Mouse (Mus musculus) fat pad, adult 2 months (tissue): ENCODE measurements around the gene Lyst.

Experiments used
- DNase-seq: peaks from one replicate; pipeline ENCODE4 v3.0.0-alpha.2; 2011; ENCODE audit warnings: low read depth, low spot score; ENCODE audit errors: extremely low read depth

Lyst gene

DNA sequence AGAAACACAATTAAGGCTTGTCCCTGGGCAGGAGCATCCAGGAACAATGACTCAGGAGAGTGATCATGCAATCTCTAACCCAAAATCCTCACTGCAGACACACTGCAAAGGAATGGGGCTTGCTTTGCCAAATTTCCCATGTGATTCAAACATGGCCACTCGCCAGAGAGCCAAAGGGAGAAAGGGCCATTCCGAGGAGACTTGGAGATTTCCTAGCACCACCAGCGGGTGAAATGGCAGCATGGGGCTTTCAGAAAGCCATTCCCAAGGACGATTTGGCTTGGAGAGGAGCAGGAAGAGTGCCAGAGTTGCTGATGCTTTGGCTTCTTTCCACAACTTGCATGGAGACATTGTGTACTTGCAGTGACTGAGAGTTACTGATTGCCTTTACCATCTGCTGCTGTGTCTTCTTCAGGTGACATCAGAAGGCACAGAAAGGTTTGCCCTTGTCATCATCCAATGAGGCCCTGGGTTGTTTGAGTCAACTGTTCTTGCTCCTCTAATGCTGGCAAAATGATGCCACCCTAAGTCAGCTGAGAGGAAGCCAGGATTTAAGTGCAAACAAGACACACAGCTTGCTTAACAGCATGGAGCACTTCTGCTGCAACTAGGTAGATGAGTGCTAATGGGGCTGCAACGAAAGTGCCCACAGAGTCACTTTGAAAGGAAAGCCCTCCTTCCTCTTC lies 16.5 kb upstream of the Lyst start:
- peak; percentile 64 for DNase-seq

DNA sequence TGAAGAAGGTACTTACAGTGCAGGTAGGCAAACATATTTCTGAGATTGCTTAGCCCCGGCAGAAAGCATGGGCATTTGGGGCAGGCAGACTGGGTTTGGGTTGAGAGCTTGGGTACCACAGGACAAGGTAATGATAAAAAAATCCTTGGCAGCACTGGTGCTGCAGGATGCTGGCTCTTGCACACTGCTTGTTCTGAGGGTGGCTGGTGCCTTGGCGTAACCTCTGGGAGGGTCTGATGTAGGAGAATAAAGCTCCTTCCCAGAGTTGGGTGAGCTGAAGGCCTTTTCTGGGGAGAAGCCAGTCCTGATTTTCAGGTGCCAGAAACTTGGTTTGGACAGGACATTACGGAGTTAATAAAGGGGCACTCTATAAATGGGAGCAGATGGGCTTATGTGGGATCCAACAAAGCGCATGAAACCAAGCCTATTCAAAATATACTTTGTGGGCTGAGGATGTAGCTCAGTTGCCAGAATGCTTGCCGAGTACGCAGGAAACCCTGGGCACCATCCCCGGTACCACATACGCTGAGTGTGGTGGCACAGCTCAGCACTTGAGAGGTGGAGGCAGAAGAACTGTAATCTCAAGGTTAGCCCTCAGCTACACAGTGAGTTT lies 15.8 kb upstream of the Lyst start:
- no peak for DNase-seq

- DNase-seq = no peak
These were observed 15.1 kb upstream of the Lyst start for GRCm38 (mm10) chr13:13575106-13575505.

- DNase-seq = no peak
These were observed 13.6 kb upstream of the Lyst start for GRCm38 (mm10) chr13:13576469-13577205.

GRCm38 (mm10) chr13:13581988-13582387 lies 8.2 kb upstream of the Lyst start:
- DNase-seq = no peak

- no peak for DNase-seq
These were observed 6.7 kb upstream of the Lyst start for GRCm38 (mm10) chr13:13583473-13583872.

DNA sequence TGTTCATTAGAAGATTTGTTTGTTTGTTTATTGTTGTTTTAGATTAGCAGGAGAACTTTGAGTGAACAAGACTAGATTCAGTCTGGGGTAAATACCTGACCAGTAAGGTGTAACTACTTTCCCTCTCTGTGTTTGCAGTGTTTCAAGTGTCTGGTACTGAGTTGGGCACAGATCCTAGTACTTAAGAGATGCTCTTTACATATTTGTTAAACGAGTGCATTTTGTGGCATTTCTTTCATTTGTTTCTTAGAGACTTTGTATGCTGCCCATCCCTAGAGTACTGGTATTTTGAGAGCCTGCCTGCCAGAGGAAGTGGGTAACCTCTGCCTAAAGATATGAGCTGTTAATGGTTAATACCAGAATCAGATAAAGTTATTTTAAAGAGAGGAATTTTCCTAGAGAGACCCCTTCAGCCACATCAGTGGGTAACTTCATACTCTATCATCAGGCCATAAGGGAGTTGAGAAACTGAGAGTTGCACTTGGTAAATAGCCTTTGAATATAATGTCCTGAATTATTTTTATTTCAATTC lies 2.5 kb upstream of the Lyst start:
- DNase-seq = no peak

DNA sequence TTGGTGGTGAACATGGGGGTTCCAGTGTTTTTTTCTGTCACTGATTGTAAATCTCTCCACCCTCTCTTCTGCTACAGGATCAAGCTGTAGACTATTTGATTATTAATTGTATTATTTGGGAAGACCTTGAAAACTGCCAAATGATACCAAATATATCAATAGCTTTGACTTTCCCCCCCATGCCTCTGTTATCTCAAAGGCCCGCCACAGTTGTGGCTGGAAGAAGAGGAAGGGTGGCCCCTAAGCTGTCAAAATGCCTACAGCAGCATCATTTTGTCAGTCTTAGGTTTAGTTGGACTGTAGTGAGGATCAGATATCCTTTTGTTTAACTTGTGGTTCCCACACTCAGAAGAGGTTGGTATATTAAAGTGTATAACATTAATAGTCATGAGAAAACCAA lies 1.7 kb upstream of the Lyst start:
- no peak for DNase-seq

GRCm38 (mm10) chr13:13589032-13589431 lies 1.2 kb upstream of the Lyst start:
- DNase-seq = no peak

DNA sequence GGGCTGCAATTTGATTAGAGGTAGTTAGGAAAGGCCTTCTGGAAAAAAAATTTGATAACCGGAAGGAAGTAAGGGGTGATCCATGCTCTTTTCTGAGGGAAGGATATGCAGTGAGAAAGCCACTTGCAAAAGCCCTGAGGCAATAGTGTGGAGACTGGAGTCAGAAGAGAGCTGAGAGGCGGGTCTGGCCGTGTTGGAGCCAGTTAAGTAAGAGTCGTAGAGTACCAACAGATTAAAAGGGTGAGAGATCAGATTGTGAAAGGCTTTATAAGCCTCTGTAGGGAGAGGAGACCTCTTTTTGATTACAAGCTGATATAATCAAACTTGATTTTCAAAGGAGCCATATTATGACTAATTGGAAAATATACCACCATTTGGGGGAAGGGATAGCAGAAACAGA lies 1.7 kb downstream of the Lyst start:
- DNase-seq = no peak

- DNase-seq = no peak
These were observed 6.3 kb downstream of the Lyst start for GRCm38 (mm10) chr13:13596424-13597044.

DNA sequence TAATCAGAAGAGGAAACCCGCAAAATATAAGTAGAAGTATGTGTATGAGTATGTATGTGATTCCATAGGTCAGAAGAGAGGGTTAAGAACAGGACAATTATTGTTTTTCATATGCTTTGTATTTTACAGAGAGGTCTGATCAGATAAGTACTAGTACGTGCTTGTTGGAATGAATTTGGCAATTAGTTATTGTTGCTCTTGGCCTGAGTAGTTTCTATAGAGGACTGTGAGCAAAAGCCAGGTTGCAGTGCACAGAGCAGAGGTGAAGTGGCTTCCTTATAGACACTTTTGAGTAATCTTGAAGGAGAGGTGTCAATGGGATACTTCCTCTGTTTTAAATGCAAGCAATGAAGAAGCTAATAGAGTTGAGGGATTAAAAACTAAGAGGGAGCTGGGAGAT lies 7.7 kb downstream of the Lyst start:
- peak; percentile 82 for DNase-seq

DNA sequence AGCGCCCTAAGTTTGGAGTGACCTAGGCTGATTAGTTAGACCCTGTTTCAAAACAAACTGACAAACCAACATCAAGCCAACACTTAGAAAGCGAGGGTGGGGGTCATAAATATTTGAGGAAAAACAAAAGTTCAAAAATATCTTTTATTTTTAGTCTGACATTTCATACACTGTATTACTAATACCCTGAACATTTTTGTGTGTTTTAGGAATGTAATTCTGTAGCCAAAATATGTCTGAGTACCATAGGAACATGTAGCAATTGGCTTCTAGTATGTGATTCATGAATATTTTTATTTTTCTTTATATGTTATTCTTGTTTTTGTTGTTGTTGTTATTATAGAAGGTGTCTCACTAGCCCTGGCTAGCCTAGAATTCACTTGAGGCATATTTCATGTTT lies 11.2 kb downstream of the Lyst start:
- no peak for DNase-seq

DNA sequence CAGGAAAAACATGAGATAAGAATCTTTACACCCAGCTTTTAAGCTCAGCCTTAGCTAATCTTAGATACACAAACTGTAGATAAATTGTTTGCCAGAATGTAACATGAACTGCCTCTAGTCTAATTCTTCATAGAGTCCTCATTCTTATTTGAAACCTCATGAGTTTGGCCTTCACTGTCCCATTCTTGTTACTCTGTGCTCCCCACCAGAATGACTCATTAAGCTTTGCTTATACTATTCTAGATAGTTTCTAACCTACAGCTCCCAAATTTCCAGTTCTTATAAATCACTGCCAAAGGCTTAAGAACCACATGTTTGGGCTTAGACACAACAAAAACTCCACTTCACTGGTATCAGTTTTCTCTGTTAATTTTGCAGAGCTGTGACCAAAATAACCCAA lies 16.0 kb downstream of the Lyst start:
- no peak for DNase-seq

DNA sequence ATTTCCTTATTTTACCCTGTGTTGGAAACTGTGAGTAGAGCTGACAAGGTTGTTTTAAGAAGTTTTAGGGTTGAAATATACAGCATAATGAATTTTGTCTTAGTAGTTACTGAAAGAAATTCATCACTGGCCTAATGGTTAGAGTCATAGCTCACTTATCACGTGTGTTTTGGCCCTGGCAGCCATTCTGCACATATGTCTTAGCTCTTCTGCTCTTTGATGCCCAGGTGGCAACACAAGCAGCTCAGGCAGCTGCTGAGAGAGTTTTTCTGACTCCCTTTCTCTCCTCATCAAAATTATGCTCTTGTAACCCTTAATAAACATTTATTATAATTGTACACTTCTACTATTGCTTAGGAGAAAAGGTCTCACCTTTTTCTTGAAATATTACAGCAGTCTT lies 18.1 kb downstream of the Lyst start:
- no peak for DNase-seq

DNA sequence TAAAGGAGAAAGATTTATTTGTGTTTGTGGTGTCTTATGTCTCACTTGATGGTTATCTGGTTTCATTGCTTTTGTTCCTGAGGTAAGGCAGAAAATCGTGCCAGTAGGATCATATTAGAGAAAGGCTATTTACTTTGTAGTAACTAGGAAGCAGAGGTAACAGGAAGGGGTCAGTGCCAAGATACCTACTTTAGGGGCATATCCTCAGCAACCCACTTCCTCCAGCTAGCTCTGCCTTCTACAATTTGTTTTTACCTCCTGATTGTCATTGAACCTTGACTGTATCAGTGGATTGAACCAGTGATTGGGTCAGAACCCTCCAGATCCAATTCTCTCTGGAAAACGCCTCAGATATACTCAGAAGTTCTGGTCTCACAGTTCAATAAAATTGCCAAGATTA lies 19.5 kb downstream of the Lyst start:
- no peak for DNase-seq

DNA sequence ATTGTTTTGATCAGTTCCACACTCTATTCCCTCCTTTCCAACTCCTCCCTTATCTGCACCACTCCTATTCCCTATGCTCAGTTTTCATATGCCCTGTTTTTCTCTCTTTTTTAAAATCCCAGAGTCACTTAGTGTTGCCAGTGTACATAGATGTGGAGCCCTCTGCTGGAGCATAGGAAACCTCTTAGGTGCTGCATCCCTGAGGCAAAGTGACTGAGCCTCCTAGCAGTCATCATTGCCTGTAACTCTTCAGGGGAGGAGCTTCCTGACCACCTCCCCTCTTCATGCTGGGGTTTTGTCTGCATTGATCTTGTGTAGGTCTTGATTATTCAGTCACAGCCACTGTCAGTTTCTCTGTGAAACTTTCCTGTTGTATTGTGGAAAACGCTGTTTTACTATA lies 22.7 kb downstream of the Lyst start:
- no peak for DNase-seq

DNA sequence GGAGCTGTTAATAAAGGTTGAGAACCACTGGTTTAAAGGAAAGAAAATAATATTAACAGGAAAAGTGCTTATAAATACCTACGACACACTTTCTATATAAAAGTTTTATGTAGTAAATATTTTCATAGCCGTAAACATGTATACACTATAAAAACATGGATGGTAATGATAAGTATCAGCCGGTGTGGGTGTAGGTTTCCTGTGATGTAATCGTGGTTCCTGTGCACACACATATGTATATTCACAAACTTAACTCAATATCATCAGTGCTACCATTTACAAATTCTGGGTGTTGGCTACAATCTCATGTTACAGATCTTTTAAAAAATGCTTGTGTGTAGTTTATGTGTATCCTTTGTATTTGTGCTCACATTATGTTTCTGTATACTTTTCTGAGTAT lies 24.0 kb downstream of the Lyst start:
- no peak for DNase-seq

DNA sequence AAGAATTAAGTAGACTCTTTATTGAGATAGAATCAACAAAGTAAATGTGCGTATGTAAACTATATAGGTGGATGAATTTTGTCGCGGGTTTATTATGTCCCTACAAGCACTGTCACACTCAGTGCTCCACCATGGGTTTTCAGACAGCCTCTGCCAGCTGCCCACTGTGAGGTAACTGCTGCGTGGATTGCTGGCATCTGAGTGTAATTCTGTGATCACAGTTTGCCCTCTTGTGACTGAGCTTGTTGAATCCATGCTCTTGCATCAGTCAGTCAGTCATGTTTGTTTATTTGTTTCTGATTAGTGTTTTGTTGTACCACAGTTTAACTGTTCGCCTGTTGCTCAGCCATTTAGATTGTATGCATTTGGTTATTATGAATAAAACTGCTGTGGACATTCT lies 31.3 kb downstream of the Lyst start:
- no peak for DNase-seq

- no peak for DNase-seq
These were observed 32.4 kb downstream of the Lyst start for GRCm38 (mm10) chr13:13622565-13622964.

- DNase-seq = no peak
These were observed 43.5 kb downstream of the Lyst start for GRCm38 (mm10) chr13:13633746-13634145.

- DNase-seq = no peak
These were observed 44.5 kb downstream of the Lyst start for GRCm38 (mm10) chr13:13634706-13635105.
